Mouse (Mus musculus) left cerebral cortex, adult 2 months (tissue): ENCODE results near the gene Maml2. TPM values are rescaled to one million over a fixed set of nuclear protein-coding genes. Genes with fewer than 3 reads are reported as not detected.

Experiments used
- DNase-seq, 2 experiments: peaks; one replicate each; pipeline ENCODE4 v3.0.0; 2021 to 2022; ENCODE audit warnings: low spot score in 2 of 2, mixed read lengths in 1 of 2; ENCODE audit errors: extremely low spot score in 1 of 2
- H3K27ac ChIP-seq: fragments of 200-600 bp; 2 replicates; pipeline ENCODE4 v1.8.1; 2022
- H3K4me3 ChIP-seq: fragments of 200-600 bp; 2 replicates; pipeline ENCODE4 v1.8.1; 2022
- CTCF ChIP-seq: fragments of 200-600 bp; IDR thresholded peaks from 2 replicates; pipeline ENCODE4 v1.8.1; 2022; ENCODE audit warnings: antibody characterized with exemption, mild to moderate bottlenecking, moderate library complexity
- intact Hi-C: fragments of 180-260 bp; cut with DNase I; formaldehyde crosslinking; loops from one replicate; pipeline ENCODE4 v1.15.1; 2025
- total RNA-seq, 2 experiments: library from RNA; stranded (reverse); gene quantifications; 2 replicates each; pipeline ENCODE4 v1.2.3; 2021

Maml2 gene
- total RNA-seq, 2 experiments from 2014 or later, result 7.1 to 7.2 TPM

GRCm38 (mm10) chr9:13484267-13485240, 186.8 kb downstream of the Maml2 start:
- intact Hi-C loops, result no loop called here
- no peak for DNase-seq
- H3K4me3 ChIP-seq, result no peak overlapping the region
- no peak for TF ChIP-seq CTCF
- no peak overlapping the region for H3K27ac ChIP-seq

GRCm38 (mm10) chr9:13485914-13486313, 188.2 kb downstream of the Maml2 start:
- DNase-seq, result no peak
- Histone ChIP-seq H3K4me3 (no peak overlapping the region), H3K27ac (no peak overlapping the region)
- no peak for TF ChIP-seq CTCF
- intact Hi-C loops, result no loop called here

DNA sequence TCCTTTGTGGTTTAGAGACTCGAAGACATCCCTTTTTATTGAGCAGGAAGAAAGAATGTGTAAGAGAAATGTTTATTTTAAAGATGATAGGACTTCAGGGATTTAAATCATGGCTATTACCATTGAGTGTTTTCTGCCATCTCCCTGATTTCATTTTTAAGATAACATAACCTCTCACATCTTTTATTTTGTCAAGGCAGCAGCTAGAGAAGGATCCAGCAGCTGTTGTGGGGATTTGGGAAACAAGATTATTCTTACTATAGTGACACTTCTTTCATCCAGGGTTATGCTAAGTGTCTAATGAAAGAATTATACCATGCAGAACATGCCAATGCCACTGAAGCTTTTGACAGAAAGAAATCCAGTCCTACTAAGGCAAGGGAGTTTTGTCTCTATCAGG, 193.3 kb downstream of the Maml2 start:
- TF ChIP-seq CTCF, result no peak
- no peak overlapping the region for H3K27ac ChIP-seq
- H3K4me3 ChIP-seq, result no peak overlapping the region
- intact Hi-C loops, result no loop called here
- DNase-seq, result no peak

DNA sequence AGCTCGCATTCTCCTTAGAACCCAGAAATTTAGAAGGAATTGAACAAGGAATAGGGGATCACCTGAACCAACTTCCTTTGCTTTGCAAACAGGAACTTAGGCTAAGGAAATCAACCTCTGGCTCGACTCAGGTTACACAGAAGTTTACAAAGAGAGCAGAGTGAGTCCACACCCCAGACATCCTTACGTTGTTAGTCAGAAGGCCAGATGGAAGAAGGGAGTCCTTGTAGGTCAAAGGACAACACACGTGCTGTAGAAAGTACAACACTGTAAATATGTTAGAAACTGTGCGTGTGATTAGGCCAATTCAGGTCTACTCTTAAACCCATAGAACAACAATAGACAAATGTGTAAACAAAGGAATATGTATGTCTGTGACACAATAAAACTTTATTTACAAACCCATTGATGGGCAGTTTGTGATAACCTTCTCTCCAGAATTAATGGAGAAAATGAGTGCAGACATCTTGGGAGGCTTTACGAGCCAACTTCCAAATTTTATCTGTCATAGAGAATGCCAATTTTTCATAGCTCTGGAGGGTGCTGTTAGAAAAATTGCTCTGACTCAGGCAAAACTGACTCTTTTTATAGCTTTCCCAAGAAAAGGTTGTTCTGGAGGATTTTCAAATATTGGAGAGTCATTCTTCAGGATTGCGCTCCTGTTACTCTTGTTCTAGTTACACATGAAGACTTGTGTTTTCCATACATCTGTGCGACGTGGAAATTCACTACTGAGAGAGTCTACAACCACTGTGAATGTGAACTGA, 194.3 kb downstream of the Maml2 start:
- Histone ChIP-seq H3K27ac (no peak overlapping the region), H3K4me3 (no peak overlapping the region)
- no peak for DNase-seq
- intact Hi-C loops, result no loop called here
- no peak for TF ChIP-seq CTCF

GRCm38 (mm10) chr9:13492807-13493206, 195.1 kb downstream of the Maml2 start:
- Histone ChIP-seq H3K4me3 (no peak overlapping the region), H3K27ac (no peak overlapping the region)
- no peak for DNase-seq
- TF ChIP-seq CTCF, result no peak
- intact Hi-C loops, result no loop called here

DNA sequence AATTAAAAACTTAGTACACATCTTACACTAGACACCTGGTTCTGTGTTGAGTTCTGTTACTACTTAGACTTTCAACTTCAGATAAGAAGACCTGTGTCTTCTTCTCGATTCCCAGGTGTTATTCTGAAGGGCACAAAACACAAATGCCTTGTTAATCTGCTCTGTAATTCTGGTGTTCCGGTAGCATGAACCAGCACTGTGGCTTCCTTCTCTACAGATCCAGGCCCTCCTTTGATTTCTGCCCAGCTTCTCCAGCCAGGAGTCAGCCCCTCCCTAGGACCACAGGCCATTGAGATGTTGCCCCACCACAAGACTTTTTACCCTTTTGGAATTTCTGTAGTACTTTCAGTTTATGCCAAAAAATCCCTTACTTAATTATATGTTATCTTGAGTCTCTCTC, 196.0 kb downstream of the Maml2 start:
- intact Hi-C loops, result no loop called here
- Histone ChIP-seq H3K4me3 (no peak overlapping the region), H3K27ac (no peak overlapping the region)
- no peak for DNase-seq
- no peak for TF ChIP-seq CTCF

- DNase-seq, result no peak
- intact Hi-C loops, result no loop called here
- H3K27ac ChIP-seq, result no peak overlapping the region
- no peak for TF ChIP-seq CTCF
- H3K4me3 ChIP-seq, result no peak overlapping the region
Measured at GRCm38 (mm10) chr9:13495530-13495929, 197.8 kb downstream of the Maml2 start.

DNA sequence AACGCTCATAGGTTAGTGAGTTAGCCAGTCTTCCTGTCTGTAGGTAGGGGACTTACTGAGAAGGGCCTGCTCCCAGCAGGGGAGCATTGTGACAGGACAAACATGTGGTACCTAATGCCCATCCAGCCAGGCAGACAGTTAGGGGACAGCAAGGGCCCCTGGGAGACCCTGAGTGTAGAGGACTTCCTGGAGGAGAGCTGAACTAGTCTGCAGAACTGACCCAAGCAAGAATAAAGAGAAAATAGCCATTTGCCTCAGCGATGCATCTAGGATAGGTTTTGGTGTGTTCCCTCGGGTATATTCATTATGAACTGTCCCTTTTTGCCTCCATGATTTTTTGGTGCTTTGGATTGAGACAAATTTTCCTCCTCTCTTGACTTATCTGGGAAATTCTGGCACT, 199.3 kb downstream of the Maml2 start:
- intact Hi-C loops, result no loop called here
- TF ChIP-seq CTCF, result no peak
- Histone ChIP-seq H3K27ac (no peak overlapping the region), H3K4me3 (no peak overlapping the region)
- DNase-seq, result no peak

GRCm38 (mm10) chr9:13497690-13498333, 200.1 kb downstream of the Maml2 start:
- H3K27ac ChIP-seq, result no peak overlapping the region
- DNase-seq, result no peak
- TF ChIP-seq CTCF, result no peak
- intact Hi-C loops, result no loop called here
- no peak overlapping the region for H3K4me3 ChIP-seq

GRCm38 (mm10) chr9:13500045-13500444, 202.3 kb downstream of the Maml2 start:
- Histone ChIP-seq H3K27ac (no peak overlapping the region), H3K4me3 (no peak overlapping the region)
- intact Hi-C loops, result no loop called here
- no peak for DNase-seq
- TF ChIP-seq CTCF, result no peak

DNA sequence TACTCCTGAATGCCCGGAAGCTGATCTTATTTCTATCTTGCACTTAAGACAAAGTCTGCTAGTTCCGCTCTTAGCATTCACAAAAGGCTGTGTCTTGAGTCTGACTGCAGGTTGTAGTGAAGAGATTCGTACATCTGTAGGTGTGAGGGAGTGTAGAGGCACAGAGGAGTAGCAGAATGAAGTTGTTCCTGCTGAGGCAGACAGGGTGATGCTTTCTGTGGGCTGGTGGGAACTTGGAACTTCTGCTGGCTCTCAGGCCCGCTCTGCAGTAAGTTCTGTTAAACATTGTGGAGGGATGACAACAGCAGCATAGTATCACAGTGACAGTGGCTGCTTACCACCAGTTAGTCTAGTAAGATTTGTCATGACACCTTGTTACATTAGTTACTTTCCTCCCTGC, 207.3 kb downstream of the Maml2 start:
- Histone ChIP-seq H3K27ac (no peak overlapping the region), H3K4me3 (no peak overlapping the region)
- intact Hi-C loops, result no loop called here
- DNase-seq, result peak in 1 of 2 experiments; percentile 14
- no peak; the same call in none of the 2 replicates for TF ChIP-seq CTCF
